Mouse (Mus musculus) ovary, postnatal 36 days (tissue): ENCODE data around the gene Smarcc1.

Experiments used
- DNase-seq: peaks from one replicate; pipeline ENCODE4 v3.0.0; 2022; ENCODE audit warnings: low spot score, mixed read lengths

Smarcc1 gene

DNA sequence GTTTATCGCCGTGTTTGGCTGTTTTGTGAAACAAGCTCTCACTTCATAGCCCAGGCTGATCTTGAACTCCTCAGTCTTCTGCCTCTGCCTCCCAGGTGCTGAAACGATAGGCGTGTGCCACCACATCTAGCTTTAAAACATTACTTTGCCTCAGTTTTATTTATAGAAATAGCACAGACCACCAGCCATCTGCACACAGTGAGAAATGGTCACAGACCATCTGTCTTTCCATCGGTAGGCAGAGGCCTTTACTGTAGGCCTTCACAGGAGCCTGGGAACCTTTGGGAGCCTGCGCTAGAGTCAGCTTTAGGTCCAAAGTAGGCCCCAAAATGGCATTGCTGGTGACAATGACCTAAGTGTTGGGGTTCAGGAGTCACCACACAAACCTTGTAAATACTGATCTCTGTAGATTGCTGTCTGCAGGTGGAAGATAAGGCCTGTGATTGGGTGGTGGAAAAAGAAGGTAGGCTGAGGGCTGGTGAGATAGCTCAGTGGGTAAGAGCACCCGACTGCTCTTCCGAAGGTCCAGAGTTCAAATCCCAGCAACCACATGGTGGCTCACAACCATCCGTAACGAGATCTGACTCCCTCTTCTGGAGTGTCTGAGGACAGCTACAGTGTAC, 166.7 kb downstream of the Smarcc1 start:
- DNase-seq: no peak

DNA sequence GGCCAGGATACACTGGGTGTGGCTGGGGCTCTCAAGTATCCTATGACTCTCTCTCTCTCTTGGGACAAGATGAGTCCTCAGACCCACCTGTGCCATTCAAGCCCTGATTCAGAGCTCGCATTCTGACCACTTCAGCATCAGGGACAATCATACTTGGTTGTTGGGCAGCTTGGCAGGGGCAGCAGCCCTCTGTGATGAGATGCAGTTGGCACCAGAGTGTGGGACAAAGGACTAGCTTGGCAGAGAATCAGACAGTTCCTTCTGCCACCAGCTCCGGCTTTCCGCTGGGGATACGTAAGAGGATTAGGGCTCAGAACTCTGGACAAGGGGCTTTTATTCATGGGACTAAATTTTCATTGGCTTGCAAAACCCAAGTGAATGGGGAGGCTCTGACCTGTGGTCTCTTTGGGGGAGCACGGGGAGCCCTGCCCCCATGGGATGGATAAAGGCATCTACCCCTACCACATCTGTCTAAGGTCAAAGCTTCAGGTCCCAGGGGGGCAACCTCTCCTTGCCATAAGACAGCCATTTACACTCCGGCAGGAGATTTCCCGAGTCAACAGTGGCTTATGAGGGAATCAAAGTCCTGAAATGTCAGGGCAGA, 169.9 kb downstream of the Smarcc1 start:
- DNase-seq: no peak
